Mouse (Mus musculus): Measurements from ENCODE around the gene Gm45194.

Gene Gm45194

DNA sequence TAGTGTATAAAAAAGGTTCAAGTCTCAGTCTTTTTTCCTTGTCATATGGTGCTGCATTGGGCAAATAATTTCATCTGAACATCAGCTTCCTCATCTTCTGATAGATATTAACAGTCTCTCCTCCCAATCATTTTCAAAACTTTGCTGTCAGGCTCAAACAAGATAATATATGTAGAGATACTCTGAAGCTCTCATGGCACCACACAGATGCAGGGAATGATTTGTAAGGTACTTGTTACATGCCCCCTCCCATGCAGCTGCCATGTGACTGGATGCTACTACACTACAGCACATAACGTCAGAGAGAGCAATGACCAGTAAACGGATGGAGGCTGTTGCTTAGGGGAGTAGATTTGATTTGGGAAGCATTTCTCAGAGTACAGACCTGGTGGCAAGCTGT, at the start of gene Gm45194:
Gene Gm45194, plus strand, starts transcription at position 301 of the 400 bp plus-strand sequence.
- no peak for DNase-seq (ENCODE audit: low spot score in 2 of 2)

DNA sequence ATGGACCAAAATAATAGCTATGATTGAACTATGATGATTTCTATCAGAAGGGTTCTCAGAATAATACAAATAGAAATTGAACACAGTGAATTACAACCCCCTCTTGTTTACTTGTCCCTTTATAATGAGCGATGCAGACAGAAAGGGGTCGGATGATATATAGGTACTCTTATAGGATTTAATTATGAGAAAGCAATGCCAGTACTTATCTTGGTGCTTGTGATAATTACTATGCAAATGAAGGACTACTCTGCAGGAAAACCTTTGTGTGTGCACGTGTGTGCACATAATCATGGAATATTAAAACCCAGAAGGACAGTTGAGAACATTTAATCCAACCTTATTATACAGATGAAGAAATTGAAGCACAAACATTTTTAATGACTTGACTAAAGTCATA, 35.3 kb upstream of the Gm45194 start:
- DNase-seq (ENCODE audit: low spot score in 2 of 2), result no peak

DNA sequence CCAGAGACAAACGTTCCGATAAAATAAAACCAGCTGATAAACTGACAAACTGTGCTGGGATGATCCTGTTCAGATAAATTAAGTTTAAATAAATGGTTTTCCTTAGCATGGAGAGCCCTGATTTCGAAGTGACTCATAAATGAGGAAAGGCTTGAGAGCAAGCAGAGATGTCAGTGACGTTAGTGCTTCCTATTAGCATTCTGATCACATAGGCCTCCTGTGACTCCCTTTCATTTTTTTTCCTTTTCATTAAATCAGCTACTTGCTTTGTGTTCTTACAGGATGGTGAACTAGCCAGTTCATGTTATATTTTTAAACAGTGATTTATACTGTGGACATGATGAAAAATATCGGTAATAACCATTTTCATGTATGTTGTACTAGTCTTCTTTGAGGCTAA, 9.9 kb upstream of the Gm45194 start:
- no peak for DNase-seq (ENCODE audit: low spot score in 2 of 2)

DNA sequence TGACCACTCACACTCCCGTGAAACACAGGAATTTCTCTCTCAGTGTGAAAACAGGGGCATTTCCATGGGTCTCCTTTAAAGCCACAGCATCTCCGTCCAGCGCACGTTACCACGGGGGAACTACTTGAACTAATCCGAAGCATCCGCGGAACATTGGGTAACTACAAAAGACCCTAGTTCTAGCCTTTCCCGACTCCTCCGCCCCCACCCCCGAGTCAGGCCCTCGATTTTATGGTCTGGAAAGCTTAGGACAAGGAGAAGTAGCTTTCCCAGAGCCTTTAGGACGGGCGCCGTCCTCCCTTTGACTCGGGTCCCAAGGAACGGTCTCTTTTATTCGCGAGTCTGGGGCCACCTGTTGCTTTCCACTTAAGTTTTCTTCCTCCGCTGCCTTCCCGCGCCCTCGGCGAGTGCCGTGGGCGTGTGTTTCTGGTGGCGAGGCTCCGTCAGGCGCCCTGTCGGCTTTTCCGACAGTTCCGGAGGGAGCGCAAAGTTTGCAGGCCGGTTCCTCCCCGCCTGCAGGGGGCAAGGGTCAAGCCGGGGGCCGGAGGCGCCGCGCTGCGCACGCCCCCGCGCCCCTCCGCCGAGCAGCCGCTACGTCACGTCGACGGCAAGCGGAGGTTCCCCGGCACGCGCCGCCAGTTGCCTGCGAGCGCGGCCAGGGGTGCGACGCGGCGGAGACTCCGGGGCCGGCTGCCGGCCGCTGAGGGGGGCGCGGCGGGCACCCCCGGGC, 3.3 kb downstream of the Gm45194 start:
- no peak for DNase-seq (ENCODE audit: low spot score in 2 of 2)

DNA sequence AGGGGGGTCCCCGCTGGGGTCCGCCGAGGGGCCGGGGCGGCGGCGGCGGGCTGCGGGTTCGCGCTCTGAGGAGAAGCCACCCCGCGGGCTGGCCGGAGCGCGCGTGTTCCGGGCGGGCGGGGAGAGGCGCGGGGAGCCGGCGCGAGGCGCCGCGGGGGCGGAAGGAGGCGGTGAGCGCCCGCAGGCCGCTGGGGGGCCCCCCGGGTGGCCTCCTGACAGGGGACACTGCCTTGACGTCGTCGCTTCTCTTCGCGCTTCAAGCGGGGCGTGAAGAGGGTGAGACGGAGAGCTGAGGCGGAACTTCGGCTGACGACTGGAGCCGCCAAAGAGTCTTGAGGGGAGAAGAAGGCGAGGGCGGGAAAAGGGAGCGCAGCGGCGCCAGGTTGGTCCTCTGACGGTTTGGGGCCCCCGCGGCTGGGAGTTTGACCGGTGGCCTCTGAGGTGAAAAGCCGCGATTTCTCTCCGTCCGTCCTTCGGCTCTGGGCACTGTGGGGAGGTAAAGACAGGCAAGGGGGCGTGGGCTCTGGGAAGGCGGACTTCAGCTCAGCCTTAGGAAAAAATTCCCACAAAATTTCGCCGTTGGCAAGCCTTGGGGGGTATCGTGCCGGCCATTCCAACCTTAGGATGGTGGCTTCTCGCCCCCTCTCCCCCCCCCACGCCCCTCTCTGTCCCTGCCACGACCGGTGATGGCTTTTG, 4.0 kb downstream of the Gm45194 start:
- DNase-seq (ENCODE audit: low spot score in 2 of 2), result peak in 1 of 2 experiments; percentile 0

DNA sequence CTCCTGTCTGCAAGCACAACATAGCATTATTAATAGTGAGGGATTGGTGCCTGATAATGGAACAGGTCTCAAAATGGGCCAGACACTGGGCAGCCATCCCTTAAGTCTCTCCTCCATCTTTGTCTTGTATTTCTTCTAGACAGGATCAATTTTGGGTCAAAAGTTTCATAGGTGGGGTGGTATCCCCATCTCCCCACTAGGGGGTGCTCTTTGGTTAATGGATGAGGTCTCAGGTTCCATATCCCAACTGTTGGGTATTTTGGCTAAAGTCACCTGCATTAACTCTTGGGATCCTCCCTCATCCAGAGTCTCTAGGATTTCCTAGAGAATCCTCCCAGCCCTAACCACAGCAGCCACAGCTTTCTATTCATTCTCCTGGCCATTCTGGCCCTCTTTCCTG, 26.2 kb downstream of the Gm45194 start:
- DNase-seq (ENCODE audit: low spot score in 2 of 2), result no peak

DNA sequence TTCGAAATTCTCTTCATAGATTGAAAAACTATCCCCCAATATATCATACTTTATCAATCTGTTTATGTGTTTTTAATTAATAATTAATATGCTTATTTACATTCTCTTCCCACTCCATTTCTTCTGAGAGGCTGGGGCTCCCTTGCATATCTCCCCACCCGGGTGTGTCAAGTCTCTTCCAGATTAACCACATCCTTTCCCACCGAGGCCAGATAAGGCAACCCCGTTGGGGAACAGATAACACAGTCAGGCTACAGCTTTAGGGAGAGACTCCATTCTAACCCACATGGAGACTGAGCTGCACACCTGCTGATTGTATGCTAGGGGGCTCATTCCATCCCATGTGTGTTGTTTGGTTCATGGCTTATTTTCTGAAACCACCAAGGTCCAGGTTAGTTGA, 69.7 kb downstream of the Gm45194 start:
- DNase-seq (ENCODE audit: low spot score in 2 of 2), result no peak

DNA sequence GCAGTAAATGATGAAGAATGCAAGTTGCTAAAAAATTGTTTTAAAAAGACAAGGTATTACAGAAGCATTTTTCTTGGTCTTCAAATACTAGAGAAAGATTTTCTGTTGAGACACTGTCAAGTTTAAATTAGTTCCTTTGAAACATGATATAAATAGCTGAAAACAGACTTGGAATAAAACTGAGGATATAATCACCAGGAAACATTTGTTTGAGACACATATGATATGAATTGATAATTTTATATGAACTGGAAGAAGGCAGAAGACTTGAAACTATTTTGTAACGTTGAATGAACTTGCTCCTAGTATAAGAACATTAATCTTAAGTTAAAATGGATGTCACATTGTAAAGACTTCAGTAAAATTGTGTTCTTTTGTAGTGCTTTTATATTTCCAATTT, 108.5 kb downstream of the Gm45194 start:
- no peak for DNase-seq (ENCODE audit: low spot score in 2 of 2)

DNA sequence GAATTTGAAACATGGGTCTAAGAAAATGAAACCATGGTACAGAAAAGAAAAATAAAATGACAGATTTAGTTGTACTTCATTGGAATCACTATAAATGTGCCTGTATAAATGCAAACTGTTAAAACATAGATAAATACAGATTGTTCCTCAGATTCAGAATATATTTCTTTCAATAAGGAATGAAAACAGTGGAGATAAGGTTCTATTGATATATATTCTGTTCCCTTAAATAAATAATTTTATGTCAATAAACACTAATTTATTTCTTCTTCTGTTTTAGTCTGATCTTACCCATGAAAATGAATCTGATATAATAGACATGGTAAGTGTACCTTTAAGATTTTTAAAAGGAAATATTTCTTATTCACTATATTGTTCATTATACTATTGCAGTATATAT, 119.5 kb downstream of the Gm45194 start, which contains the start of gene Tex16:
Gene Tex16, plus strand, starts transcription at position 301 of the 400 bp plus-strand sequence.
- DNase-seq (ENCODE audit: low spot score in 2 of 2), result no peak

DNA sequence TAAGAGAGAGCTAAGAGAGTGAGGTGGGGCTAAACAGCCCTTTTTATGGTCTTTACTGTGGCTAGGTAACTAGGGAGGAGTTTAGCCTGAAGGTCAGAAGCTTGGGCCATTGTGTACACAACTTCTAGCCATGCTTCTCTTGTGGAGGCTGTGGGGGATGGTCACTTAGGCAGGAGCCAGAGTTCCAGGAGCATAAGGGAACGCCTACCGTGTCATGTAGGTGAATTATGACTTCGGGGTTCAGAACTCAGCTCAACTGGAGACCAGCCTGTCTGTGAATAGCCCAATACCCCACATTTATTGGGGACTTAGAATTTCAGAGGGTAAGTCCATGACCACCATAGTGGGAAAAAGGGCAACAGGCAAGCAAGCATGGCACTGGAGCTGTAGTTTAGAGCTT, 347.6 kb downstream of the Gm45194 start, which contains the start of gene 4933403O08Rik:
Gene 4933403O08Rik, plus strand, starts transcription at position 301 of the 400 bp plus-strand sequence.
- no peak for DNase-seq (ENCODE audit: low spot score in 2 of 2)

DNA sequence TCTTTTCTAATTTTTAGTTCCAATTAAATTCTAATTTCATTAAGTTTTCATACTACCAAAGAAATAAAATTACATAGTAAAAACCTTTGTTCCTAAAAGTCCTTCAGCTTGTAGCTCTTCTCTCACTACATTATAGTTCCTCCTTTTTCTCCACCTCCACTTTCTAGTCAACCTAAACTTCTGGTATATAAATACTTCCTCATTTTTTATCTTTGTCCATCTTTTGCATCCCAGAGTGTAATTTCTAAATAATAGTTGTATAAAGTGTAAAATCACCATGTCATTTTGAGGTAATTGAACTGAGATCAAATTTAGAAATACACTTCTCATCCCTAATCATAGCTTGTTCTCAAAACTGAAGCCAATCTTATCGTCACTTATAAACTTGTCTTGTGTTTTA, 351.7 kb downstream of the Gm45194 start:
- DNase-seq (ENCODE audit: low spot score in 2 of 2), result no peak

DNA sequence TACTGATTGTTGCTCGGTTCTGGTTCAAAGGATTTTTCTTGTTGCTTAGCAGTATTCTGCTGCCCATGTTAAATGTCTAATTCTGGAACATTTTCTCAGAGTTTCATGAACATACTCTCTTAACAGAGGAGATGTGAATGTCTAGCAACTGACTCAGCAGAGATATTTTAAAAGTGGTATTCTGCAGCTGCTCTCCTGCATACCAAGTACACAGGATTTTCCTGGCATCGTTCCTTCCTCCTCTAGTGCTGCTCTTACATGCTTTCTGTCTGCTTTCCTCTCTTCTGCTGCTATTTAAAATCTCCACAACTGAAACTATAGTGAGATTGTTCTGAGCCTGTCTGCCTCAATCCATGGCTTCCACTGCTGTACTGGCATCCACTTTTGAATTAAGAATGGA, 364.3 kb downstream of the Gm45194 start:
- DNase-seq (ENCODE audit: low spot score in 2 of 2), result peak; percentile 11 to 56

DNA sequence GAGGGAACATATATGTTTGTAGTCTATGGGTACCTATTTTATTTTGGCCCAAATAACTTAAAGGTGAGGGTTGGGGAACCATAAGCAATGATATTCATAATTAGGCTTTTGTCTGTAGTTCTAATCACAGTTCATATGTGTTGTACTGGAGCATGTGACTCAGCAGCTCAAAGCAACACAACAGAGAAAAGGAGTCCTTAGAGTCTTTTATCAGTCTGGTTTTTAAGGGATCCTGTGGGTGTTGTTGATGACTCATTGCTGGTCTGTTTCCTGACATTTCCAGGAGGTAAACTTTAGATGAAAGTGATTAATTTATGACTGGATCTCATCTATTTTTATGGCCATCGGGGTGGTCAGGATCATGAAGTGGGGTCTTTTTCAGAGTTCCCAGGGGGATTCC, 382.4 kb downstream of the Gm45194 start:
- no peak for DNase-seq (ENCODE audit: low spot score in 2 of 2)

Data from right cerebral cortex, postnatal 36 days (tissue).